Mouse (Mus musculus) yolk sac, embryonic 10.5 days (tissue): ENCODE measurements around the gene Iqub.
A peak's percentile ranks its signal among the peaks of the same experiment; 100 is the strongest.

Experiments used
- DNase-seq: peaks from one replicate; pipeline ENCODE4 v3.0.0-alpha.2; 2017; ENCODE audit warnings: low spot score

Iqub gene

DNA sequence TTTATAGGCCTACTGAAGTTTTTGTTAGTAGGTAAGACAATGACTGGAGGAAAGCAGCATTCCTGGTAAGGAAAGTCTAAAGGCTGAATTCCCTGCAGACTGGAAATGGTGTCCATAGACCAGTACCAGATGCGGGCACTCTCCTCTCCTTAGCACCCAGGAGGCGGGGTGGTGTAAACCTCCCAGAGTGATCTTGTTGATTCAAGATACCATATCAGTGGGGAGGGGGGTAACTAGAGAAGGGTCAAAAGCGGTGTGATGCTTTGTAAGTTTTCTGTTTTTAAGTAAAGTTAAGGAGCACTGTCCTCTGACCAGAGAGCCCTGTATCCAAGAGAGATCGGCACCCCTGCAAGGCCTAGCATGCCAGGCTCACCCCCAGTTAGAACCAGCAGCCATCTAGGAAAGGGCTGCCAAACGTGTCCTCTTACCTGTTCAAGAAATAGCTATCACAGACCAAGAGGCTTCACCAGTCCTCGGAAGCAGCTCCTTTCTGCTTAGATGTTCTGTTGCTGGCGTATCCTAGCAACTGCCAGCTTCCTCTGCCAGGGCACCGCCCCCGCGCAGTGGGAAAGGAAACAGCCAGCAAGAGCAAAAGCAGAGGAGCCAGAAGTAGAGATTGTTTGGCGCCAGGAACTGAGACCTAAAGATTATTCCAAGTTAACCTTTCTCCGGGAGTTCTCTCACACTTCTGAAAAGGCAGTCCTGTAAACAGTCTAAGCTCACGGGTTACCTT, at the start of gene Iqub:
Gene Iqub (minus strand): TSS at position 516 of the 733 bp plus-strand sequence.
- DNase-seq = peak; percentile 15

DNA sequence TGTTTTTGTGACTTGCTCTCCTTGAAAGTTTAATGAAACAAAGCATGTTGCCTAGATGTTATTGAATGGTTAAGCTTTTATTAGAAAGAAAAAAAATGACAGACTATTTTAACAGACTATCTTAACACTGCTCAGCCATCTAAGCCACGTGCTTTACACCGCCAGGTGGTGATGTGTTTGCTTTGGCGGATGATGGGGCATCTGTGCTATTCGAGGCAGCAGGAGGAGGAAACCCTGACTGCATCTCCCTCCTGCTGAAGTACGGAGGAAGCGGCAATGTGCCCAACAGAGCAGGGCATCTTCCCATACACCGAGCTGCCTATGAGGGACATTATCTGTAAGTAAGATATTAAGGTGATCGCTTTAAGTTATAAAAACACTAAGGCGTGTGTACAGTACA, 49.2 kb upstream of the Iqub start:
- no peak for DNase-seq

DNA sequence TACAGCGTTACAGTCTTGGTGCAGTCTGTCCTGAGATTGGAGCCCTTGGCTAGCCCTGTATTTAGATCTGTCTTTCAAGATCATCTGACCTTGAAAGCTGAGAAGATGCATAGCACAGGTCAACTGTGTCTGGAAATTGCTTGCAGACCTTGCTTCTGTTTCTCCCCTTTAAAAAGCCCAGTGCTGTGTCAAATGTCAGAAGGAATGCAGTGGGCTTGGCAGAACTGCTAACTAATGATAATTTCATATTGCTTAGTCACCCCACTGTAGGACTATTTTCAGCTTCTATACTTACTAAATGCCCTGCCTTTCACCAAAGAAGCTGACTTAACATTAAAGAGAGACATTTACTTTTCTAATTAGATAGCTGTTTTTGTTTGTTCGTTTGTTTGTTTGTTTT, 40.6 kb upstream of the Iqub start:
- DNase-seq = no peak

DNA sequence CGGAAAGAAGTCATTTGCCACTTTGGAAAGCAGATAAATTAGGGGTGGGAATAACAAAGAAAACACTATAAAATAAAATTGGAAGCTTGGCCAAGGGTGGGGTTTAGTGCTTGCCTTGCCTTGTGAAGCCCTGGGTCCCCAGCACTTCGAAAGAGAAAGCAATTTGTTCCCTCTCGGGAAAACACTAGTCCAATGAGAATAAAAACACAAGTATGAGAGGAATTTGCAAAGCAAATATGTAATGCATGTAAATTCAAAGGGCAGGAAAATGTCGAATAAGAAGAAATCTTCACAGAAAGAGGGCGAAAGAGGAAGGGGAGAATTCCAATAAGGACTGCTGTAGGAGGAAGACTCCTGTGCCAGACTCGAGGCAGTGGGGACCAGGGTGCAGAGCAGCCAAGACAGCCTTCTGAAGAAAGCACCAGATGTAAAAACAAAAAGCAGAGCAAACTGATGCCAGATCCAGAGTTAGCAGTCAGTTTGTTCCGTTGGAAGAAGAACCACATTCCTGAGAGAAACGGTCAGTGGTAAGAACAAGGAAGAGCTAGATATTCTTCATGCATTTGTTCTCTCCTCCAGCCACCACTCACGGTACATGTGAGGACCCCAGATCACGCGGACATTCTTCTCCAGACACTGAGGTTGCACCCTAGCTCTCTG, 39.7 kb upstream of the Iqub start:
- DNase-seq = no peak

DNA sequence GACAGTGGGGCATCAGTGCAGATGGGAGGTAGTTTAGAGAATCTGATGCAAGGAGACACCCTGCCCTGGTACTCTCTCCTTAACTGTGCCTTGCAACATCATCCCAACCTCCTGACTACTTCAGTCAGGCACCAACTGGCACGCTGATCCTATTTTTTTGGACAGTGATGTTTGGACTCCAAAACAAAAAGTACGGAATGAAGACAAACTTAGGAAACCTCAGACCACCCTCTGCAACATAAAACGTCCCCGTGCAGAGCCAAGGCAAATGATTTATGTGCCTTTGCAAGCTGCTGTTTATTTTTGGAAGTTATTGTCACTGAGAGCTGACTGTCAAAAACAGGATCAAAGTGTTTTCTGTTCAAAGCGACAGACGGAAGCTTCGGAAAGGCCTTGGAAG, 37.2 kb upstream of the Iqub start:
- no peak for DNase-seq

DNA sequence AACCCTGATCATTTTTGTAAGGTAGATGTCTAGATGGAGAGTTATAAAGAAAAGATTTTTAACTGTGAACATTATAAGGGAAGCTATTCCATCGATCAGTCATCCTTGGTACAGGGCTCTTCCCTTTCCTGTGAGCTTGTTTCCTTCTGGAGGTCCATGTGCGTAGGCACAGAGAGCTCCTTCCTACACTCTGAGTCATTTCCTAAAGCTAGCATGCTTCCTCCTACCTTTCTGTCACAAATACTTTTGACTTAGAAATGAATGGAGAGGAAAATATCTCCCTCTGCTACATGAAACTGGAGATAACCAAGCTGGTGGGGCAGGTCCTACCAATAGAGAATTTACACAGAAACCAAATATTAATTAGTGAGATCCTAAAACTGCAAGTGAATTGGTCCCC, 34.9 kb upstream of the Iqub start:
- no peak for DNase-seq

DNA sequence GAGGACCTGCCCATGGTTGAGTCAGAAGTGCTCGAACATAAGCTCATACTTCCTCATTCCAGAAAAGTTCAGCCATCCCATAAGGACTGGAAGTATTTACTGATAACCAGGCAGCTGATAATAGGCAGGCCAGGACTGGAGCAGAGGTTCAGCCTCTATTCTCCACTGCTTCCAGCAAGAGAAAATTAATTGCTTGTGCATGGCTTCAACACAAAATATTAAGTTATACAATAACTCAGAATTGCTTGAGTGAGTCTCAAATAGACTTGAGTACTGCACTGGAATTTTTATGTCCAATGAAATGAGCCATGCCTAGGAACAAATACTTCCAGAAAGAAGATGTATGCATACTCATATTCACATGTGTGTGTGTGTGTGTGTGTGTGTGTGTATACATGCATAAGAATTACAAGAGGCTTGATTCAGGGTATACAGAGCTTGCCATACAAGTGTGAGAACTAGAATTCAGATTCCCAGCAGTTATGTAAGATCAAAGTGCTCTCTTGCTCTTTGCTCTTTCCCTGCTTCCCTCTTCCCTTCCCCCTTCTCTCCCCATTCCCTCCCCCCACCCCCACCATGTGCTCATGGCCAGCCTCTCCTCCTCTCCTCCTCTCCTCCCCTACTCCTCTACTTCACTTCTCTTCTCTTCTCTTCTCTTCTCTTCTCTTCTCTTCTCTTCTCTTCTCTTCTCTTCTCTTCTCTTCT, 32.0 kb upstream of the Iqub start:
- DNase-seq = peak; percentile 8

DNA sequence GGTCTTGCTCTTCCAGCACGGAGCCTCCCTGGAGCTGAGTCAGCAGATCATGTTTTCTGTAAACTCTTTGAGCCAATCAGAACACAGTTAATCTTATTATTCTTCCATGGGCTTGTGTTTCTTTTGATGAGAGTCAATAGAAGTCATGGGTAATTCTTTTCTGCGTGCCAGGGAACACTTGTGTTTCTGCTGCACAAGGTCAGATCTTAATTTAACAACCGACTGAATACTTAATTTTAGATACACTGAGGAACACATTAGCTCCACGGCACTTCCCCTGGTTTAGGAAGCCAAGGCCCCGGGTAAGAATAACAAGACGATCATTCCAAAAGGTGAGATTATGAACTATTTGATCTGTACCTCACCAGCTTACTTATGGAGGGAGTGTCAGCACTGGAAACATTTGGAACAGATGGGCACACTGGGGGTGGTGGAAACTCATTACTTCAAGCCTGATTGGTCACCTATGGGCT, 28.3 kb upstream of the Iqub start:
- no peak for DNase-seq

DNA sequence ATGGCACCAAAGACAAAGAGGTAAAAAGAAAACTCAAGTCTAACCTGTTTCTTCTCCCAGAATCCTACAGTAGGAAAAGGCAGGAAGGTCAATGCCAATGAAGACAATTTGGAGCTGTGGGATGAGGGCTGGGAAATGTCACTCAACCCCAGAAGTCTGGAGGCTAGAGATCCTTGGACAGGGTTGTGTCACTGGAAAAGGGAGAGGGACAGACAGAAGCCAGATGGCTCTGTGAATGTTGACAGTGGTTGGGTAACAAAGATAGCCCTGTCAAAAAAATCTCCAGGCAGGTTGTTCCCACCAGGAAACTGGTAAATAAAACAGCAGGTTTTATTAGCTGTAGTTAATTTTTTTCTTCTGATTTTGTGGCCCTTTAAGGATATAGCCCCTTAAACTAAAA, 27.5 kb upstream of the Iqub start:
- DNase-seq = no peak

DNA sequence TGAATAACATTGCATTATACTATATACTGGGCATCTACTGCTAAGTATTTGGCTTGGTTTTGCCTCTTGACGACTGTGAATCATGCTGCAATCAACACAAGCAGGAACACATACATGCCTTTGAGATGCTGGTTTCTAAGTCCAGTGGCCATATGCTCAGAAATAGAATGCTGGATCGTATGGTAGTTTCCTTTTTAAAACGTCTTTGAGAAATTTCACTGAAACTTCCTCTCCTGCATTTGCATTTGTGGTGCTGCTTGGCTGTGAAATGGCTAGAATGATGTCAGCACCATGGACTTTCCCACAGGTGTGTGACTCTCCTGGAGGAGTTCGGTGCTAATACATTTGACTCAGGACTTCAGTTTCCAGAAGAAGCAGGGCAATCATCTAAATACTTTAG, 25.2 kb upstream of the Iqub start:
- no peak for DNase-seq

DNA sequence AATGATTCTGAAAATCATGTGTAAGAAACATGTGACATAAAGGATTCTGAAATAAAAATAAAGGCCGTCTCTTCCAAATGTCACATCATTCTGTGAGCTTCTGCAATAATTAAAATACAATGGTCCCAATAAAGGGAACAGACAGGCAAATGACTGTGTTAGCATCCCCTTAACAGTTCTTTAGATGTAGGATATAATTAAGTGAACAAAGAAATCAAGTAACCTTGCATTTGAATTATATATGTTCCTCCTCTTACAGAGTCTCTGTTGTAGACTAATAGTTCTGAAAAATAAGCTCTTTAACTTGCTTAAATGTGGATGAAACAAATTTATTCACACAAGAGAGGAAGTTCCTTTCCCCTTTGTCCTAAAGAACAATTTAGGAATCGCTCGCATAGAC, 23.6 kb upstream of the Iqub start:
- no peak for DNase-seq

DNA sequence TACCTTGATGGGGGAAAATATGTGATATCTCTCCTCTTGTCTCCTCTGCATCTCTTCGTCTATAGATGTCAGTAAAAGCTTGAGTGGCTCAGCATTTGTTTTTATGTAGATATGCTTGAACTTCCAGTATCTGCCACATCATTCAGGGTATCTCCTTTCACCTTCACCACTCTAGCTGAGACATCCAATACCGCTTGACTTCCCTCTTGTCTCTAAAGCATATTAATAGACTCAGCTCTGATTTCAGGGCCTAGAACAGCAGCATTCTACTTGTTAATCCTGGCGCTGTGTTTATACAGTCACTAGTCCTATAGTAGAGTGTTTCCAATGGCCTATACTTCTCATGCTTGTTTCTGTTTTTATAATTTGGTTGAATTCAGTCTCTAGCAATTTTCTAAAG, 17.9 kb upstream of the Iqub start:
- DNase-seq = no peak

DNA sequence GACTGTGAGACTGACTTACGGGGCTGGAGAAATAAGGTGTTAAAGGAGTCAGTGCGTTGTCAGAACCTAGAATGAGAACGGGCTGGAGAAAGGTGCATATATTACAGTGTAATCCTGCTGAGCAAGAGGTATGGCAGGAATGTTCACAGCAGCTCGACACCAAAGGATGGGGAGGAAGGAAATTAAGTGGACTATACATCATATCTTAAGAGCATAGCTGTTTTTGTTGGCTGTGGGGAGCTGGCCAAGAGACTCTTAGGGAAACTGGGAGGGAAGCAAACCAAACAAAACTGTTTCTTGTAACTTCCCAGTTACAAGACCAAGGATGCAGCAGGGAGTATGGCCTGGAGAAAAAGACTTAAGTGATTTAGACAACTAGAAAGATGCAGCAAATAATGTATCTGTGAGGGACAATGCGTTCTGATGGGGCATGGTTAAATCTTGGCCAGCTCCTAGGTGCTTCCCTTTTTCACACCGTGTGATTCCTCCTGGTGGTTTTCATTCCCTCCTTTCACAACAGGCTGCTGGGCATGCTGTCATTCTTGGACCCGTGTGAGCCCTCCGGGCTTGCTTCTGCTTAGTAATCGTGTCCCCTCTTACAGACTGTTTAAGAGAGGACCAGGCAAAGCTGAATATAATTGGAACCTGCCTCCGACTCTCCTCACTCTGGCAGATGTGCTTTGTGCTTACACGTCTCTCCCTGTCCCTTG, 16.0 kb upstream of the Iqub start:
- peak; percentile 7 for DNase-seq

DNA sequence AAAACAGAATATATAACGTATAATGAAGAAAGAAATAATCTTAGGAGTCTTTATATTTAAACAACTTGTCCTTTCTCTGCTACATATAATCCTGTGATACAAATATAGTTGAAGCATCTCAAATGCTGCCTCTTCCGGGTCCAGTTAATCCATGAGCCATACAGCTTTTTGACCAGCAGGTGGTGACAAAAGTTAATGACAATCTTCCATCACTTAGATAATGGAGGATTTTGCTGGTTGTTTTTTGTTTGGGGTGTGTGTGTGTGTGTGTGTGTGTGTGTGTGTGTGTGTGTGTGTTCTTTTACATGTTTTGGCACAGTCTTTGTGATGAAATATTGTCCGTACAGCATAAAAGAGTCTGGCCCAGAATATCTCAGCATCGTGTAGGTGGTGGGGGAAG, 15.3 kb upstream of the Iqub start:
- DNase-seq = peak; percentile 16

DNA sequence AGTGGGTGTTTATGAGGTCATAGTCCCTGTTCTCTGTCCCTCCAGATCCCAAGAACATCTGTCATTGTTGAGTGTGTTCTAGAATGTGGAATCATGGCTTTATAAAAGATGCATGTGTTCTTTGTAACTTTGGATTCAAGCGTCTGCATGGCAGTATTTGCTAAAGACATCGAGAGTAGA, 13.1 kb upstream of the Iqub start, which contains the start of gene Asb15:
Gene Asb15 (plus strand): TSS at position 81 of the 180 bp plus-strand sequence.
- no peak for DNase-seq

DNA sequence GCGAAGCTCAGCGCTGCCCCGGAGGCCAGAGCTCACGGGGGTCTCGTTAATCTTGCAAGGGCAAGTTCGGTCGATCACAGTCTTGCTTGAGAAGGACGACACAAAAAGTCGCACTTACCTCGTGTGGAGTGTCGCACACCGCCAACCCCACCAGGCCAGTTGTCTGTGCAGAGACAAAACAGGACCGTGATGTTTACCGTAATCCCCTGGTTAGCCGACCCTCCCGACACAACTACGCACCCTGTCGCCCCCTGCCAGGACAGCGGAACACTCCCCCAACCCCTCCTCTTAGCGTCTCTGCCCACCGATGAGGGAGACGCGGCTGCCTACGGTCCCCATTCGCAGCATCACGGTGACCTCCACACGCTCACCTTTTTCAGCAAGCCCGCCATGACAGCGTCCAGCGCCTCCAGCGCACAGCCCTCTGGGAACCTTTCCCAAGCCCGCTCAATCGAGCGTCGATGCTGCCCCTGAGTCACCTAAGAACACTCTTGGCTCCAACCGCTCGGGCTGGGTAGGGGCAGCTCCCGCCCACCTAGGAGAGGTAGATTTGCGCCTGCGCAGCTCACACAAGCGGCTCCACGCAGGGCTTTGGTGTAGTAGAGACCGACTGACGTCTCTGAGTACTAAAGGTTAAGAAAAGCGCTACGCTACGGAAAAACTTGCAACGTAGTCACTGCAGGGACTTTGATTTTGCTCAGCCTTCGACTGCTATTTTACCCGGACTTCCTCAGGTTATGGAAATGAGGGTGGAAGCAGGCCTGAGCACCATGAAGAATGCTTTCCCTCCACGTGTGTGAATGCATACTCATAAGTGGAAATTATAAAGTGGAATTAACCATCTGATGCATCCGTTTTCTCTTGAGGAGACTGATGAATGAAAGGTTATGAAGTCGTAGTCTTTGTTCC, 12.5 kb upstream of the Iqub start, which contains the start of gene Ndufa5:
Gene Ndufa5 (minus strand): TSS at position 859 of the 909 bp plus-strand sequence.
- DNase-seq = peak; percentile 95

DNA sequence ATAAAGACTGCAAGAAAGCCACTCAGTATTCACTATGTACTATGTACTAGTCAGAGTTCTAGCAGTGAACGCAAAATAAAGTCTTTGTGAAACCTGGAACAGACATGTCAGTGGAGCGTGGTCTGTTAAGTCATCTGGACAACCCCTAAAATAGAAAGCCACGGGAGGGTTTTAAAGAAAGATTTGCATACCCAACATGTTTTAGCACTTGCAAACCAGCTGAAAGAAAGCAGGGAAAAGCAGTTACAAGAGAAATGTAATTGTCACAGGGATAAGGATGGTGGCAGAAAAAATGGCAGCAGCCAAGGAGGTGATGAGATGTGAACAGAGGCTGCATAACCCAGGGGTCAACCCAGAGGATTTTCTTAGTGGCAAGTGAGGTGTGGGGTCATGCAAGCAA, 10.8 kb upstream of the Iqub start:
- DNase-seq = no peak

DNA sequence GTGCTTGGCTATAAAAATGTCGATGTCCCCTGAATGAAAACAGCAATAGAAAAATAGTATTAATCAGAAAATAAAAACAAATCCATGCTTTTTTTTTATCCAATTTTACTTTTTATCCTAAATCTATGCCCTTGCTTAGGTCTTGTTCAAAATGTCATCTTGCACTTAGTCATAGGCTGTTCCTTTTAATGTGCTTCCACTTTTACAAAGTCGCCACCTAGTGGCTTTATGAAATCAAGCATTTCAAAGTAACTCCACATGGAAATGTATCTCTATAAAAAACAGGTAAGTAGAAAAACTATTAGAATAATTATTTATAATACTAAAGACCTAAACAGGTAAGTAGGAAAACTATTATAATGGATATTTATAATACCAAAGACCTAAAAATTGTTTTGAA, 1.3 kb upstream of the Iqub start:
- DNase-seq = no peak

DNA sequence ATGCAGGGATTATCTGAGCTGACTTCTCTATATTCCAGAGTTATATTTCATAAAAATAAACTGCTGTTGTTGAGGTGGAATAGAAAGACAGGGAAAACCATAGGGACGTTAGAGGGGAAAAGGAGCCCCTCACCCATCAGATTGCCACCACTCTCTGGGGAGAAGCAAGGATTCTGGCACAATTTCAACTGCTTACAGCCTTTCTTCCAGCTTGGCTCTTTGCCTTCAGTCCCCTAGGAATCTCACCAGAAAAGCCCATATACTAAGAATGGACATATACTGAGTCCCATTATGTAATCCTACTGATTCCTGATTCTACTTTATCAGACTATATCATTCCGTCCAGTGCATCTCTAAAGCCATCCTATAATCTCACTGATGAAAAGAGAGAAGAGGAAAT, 10.7 kb downstream of the Iqub start:
- no peak for DNase-seq

DNA sequence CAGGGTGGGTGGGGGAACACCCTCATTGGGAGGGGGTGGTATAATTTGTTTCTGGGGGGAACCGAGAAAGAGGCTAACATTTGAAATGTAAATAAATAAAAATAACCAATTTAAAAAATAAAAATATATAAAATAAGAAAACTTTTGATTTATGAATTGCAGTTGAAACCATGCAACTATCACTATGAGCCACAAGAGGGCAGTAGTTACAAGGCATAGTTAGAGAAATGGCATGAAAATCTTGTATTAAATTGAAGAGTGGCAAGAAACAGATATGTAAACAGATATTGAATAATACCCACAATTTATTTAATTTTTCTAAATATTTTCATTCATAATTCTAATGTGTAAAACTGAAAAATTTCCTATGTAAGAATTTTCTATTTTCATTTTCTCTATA, 24.5 kb downstream of the Iqub start:
- no peak for DNase-seq

DNA sequence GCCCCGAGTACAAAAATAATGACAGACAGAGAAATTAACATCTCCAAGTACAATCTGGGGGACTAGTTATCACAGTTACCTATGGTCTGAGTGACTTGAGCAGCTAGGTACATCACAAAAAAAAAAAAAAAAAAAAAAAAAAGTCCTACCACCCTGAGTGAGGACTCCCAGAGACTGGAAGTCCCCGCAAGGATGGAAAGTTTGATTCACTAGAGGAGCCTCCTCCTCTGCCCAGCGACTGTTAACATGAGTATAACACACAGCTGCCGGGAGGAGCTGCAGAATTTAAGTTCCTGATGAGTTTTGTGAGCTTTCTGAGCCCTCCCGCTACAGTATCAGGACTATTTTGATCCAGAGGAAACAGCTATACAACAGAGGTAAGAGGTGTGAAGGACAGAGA, 28.3 kb downstream of the Iqub start:
- DNase-seq = no peak
